Mouse (Mus musculus): ENCODE measurements around the gene Arhgap24.
"Not testable (repeated sequence)": the region's sequence is repeated elsewhere in the genome, so short reads cannot be mapped to it uniquely, and the experiment has no call there.

The Arhgap24 gene

GRCm38 (mm10) chr5:102791273-102791672 is 310.1 kb downstream of the Arhgap24 start:
- no peak for DNase-seq (ENCODE audit: low spot score in 2 of 2)

- DNase-seq (ENCODE audit: low spot score in 2 of 2), result no peak
Observed at GRCm38 (mm10) chr5:102793536-102793935, 312.3 kb downstream of the Arhgap24 start.

DNA sequence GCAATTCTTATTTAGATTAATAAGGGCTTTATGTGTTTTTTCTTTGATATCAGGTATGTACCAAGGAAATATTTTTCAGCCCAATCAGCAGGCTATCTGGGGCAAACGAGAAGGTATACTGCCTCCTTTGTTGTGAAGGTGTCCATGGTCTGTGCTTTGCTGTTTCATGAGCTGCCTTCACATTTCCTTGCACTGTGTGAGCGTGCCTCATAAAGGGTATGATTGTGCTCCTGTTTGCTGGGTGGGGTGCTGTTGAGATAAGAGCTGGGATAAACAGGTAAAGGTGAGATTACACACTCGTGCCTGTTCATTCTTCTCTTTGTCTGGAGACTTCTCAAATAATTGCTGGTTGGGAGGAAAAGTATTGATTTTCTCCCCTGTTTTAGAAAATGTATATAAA is 320.3 kb downstream of the Arhgap24 start:
- DNase-seq (ENCODE audit: low spot score in 2 of 2), result no peak

- DNase-seq (ENCODE audit: low spot score in 2 of 2), result no peak
Observed at GRCm38 (mm10) chr5:102802833-102803232, 321.6 kb downstream of the Arhgap24 start.

DNA sequence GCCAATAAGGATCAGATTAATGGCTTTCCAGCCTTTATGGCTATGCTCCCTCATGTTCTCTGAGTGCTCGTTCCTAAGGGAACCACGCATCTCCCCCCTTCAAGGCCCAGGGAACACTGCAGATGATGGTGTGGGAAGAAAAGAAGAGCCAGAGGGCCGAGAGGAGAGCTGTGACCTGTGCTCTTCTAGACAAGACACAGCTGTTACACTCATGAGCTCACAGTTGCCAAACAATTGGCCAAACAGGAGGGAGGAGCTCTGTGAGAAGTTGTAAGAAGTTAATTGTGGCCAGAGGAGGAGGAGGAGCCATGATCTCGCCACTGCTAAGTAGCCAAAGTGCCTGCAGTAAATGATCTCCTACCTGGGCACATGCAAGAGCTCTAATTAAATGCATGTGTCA is 322.5 kb downstream of the Arhgap24 start:
- DNase-seq (ENCODE audit: low spot score in 2 of 2), result no peak

- DNase-seq (ENCODE audit: low spot score in 2 of 2), result no peak
Observed at GRCm38 (mm10) chr5:102807518-102807917, 326.3 kb downstream of the Arhgap24 start.

GRCm38 (mm10) chr5:102810366-102810957 is 329.3 kb downstream of the Arhgap24 start:
- DNase-seq (ENCODE audit: low spot score in 2 of 2), result no peak

GRCm38 (mm10) chr5:102813271-102813670 is 332.1 kb downstream of the Arhgap24 start:
- no peak for DNase-seq (ENCODE audit: low spot score in 2 of 2)

- DNase-seq (ENCODE audit: low spot score in 2 of 2), result no peak
Observed at GRCm38 (mm10) chr5:102817641-102818040, 336.4 kb downstream of the Arhgap24 start.

DNA sequence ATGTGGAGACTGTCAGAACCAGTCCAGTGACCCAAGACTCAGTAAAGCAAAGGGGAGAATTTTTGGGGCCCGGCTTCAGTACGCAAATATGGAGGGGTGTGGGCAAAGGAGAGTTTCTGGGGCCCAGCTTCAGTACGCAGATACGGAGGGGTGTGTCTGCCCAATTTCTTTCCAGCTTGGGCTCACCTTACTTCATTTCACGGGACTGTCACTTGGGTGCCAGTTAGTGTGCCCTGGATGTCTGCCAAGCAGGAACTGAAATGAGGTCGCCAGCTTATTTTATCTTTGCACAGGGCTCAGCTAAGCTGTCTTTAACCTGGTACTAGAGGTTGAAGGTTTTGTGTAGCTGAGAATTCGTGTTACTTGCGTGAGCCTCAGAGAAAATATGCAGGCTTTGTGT is 344.3 kb downstream of the Arhgap24 start:
- no peak for DNase-seq (ENCODE audit: low spot score in 2 of 2)

- DNase-seq (ENCODE audit: low spot score in 2 of 2), result no peak
Observed at GRCm38 (mm10) chr5:102839071-102839470, 357.9 kb downstream of the Arhgap24 start.

- DNase-seq (ENCODE audit: low spot score in 2 of 2), result no peak
Observed at GRCm38 (mm10) chr5:102843934-102844709, 362.9 kb downstream of the Arhgap24 start.

DNA sequence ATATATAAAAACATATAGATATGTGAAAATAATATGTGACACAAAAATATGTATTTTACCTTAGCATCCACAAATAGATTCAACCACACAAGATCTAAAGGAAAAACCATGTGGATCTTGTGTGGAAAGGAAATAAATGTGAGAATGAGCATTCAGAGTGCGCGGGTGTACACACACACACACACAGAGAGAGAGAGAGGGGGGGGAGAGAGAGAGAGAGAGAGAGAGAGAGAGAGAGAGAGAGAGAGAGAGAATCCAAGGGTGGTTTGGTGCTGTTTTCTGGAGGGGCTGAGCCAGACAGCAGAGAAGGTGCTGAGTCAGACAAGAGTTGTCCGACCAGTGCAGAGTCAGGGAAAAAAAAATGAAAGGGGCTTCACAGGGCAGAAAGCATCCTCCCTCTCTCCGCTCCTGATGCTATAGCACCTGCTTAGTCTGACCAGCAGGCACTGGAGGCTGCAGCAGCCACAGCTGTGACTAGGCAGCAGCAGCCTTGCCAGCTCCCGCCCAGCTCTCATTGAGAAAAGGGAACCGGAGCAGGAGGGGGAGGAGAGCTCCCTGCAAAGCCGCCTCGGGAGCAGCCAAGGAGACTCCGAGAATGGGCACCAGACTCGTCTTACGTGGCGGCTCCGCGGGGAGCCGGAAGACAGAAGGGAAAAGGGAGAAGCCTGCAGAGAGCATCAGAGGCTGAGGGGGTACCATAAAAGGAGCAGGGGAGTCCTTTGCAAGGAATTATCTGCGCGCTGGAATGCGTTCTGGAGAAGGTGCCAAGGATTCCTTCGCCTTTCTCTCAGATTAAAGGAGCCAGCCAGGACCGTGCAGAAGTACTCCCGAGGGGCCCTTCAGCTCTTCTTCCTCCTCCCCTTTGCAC is 363.8 kb downstream of the Arhgap24 start:
- DNase-seq (ENCODE audit: low spot score in 2 of 2), result no peak

DNA sequence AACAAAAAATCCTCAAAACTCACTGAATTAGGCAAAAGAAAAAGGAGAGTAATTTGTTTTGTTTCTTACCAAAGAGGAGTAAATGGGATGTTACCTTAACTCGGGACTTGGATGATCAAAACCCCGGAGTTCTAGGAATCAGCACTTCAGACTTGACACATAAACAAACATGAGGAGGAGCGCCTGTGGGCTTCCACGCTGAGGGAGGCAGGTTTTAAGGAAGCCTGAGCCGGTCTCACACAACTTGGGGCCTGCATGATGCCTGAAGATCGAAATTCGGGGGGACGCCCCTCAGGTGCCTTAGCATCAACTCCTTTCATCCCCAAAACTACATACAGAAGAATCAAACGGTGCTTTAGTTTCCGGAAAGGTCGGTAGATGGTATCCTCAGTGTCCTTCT is 364.6 kb downstream of the Arhgap24 start:
- DNase-seq (ENCODE audit: low spot score in 2 of 2), result no peak

DNA sequence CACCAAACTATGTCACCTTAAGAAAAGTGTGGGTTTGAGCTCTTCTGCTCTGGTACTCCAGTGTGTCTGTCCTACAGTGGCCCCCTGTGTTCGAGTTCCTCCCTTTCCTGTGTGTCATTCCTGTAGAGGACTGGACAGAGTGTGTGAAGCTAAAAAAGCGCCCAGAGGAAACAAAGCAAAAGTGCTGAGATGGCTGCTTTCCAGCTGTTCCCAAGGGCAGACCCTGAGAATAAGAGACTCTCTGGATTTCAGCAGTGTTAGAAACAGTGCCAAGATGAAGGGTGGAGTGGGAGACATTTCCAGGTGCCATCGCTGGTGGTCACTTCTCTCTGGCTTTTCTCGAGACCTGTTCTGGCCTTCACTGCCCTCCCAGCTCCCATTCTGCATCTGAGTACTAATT is 366.7 kb downstream of the Arhgap24 start:
- no peak for DNase-seq (ENCODE audit: low spot score in 2 of 2)

DNA sequence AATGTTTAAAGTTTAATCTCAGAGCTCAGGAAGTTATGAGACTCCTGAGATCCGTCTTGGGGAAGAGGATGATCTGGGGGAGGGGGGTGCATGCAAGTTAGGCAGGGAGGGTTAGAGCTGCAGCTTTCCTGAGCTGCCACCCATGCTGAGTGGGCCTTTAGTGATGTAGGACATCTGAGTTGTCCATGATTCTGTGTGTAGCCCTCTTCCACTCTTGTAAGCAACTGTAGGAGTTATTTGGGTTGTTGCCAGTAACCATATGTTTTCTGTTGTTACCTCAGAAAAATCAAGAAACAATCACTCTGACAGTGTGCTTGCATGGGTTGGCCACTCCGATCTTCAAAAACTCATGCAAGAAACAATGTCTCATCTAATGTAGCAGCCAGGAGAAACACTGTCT is 370.6 kb downstream of the Arhgap24 start:
- DNase-seq (ENCODE audit: low spot score in 2 of 2), result no peak

DNA sequence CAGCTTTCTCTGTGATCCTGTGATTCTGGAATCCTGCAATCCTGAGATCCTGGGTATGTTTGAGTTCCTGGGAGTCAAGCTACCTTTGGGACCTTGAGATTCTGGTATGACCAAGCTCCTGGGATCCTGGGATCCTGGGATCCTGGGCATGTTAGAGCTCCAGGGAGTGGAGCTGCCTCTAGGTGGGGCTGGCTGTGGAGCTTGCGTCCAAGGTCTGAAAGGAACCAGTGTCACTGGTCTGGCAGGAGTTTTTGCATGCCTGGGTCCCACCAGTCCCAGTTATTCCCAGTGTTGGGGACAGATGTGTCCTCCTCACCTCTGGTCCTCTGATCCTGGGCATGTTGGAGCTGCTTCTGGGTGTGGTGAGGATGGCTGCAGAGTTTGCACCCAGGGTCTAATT is 372.6 kb downstream of the Arhgap24 start:
- DNase-seq (ENCODE audit: low spot score in 2 of 2), result no peak

DNA sequence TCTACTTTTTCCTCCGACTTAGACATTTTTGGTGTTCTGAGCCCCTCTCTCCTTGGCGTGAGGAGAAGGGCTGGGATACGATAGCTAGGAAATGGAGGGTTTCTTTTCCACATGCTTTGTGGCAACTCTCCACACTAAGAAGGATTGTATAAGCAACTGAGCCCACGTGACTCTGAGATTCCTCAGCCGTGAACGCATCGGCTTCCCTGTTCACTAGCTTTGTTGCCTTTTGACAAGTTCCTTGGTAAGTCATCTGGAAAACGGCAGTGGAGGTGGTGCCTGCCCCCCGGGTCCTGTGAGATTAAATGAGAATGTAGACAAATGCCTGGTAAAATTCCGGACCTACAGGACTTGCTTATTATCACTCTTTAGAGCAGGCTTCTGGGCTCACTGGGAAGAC is 374.6 kb downstream of the Arhgap24 start:
- DNase-seq (ENCODE audit: low spot score in 2 of 2), result no peak

GRCm38 (mm10) chr5:102858047-102858446 is 376.9 kb downstream of the Arhgap24 start:
- no peak for DNase-seq (ENCODE audit: low spot score in 2 of 2)

DNA sequence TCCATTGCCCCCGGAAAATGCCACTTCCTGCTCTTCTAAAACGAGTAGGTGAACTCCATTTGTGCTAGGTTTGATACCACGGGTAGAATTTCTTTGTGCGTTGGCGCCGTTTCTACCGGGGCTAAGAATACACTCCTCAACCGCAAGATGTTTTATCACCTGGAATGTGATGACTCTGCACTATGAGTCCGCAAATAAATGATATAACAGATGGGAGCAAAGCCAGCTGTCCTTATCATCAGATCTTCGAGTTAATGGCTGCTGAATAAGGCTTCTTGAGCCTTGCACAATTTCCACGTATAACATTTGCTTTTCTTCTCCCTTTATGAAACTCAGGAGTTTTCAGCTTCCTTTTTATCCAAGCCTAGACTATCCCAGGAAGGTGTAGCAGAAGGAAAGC is 378.6 kb downstream of the Arhgap24 start:
- DNase-seq (ENCODE audit: low spot score in 2 of 2), result no peak

DNA sequence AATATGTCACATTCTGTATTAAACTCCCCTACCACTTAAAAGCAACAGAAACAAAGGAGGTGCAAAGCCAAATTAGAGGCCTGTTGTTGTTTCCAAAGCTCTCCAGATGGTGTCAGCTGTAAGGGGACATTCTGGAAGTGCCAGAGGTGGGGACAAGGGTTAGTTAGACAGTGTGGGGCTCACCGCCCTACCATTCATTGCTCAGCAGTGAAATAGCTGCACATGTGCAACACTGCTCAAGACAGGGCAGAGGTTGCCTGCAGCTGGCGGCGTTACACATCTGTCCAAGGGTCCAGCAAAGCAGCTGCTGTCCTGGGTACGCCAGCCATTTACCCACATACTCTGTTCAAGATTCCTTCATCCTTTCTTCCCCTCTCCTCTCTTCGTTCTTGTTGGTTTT is 387.0 kb downstream of the Arhgap24 start:
- no peak for DNase-seq (ENCODE audit: low spot score in 2 of 2)

DNA sequence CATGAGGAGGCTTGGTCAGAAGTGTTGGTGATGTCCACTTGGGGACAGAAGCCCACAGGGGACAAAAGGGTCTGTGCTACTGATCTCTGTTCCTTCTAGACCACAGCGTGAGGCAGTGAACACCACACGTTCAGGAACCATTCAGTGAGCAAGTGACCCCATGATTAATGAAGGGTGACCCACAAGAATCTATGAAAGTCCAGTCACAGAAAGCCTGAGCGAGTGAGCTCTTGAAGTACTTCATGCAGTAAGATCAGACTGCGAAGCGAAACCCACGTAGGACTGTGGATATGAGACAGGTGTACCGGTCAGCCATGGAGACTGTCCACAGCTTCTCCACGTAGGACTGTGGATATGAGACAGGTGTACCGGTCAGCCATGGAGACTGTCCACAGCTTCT is 391.8 kb downstream of the Arhgap24 start:
- DNase-seq (ENCODE audit: low spot score in 2 of 2), result not testable (repeated sequence)
